Mouse (Mus musculus) embryonic fibroblast, embryonic 13.5 days (primary cell): ENCODE results near the gene Rora.

Source experiments
- CTCF ChIP-seq: IDR thresholded peaks from 2 replicates; pipeline ENCODE4 v1.5.1; 2011; ENCODE audit warnings: mild to moderate bottlenecking, control low read depth, low read length, moderate library complexity, borderline replicate concordance; ENCODE audit not compliant: insufficient read depth
- POLR2A ChIP-seq: IDR thresholded peaks from 2 replicates; pipeline ENCODE4 v1.6.1; 2011; ENCODE audit warnings: low read depth, mild to moderate bottlenecking, control low read depth, low read length, moderate library complexity

GRCm38 (mm10) chr9:69319434-69319833 is 665.8 kb downstream of the Rora start:
- TF ChIP-seq CTCF (no peak), POLR2A (no peak)
